Mouse (Mus musculus) CH12.LX (cell line): ENCODE results near the gene Olfr1143. TPM values are rescaled to one million over a fixed set of nuclear protein-coding genes. Genes with fewer than 3 reads are reported as not detected.

Experiments used
- DNase-seq: peaks from one replicate; pipeline ENCODE4 v3.0.0-alpha.2; 2013; ENCODE audit errors: extremely low read depth
- H3K27ac ChIP-seq: 2 replicates; pipeline ENCODE4 v1.5.1; 2012; ENCODE audit warnings: low read depth, mild to moderate bottlenecking, control low read depth, moderate library complexity; ENCODE audit not compliant: insufficient read depth
- H3K27me3 ChIP-seq: replicated peaks from 2 replicates; pipeline ENCODE3; 2012; ENCODE audit warnings: inconsistent platforms
- H3K36me3 ChIP-seq, 2 experiments: replicated peaks in 1 of 2; 2 replicates each; pipeline versions ENCODE3 to v1.6.1; 2012; ENCODE audit warnings: inconsistent platforms in 1 of 2, low read length in 1 of 2, mild to moderate bottlenecking in 1 of 2, mixed read lengths in 1 of 2, moderate library complexity in 1 of 2; ENCODE audit not compliant: control insufficient read depth in 1 of 2, insufficient read depth in 1 of 2
- H3K4me1 ChIP-seq, 2 experiments: 2 replicates each; pipeline ENCODE4 v1.6.1; 2012; ENCODE audit warnings: inconsistent platforms in 1 of 2, moderate library complexity in 1 of 2; ENCODE audit not compliant: insufficient read depth in 2 of 2, control insufficient read depth in 1 of 2
- H3K4me2 ChIP-seq: 2 replicates; pipeline ENCODE4 v1.6.1; 2012; ENCODE audit warnings: low read depth, mild to moderate bottlenecking, control low read depth; ENCODE audit not compliant: poor library complexity, insufficient read depth, severe bottlenecking
- H3K4me3 ChIP-seq, 3 experiments: fragments of 150-350 bp in 1 of 3; sonication (generic) in 1 of 3; replicated peaks in 1 of 3; 2 replicates each; pipeline versions ENCODE3 to v1.5.1; 2011 to 2012; ENCODE audit warnings: low read depth in 2 of 3, low read length in 2 of 3, mild to moderate bottlenecking in 2 of 3, moderate library complexity in 2 of 3, control low read depth in 1 of 3, improper control_type of control experiment in 1 of 3, inconsistent platforms in 1 of 3, mixed read lengths in 1 of 3; ENCODE audit not compliant: poor library complexity in 1 of 3
- H3K79me2 ChIP-seq: replicated peaks from 2 replicates; pipeline ENCODE4 v1.6.1; 2012; ENCODE audit warnings: mild to moderate bottlenecking, moderate library complexity; ENCODE audit not compliant: control insufficient read depth, poor library complexity, insufficient read depth, severe bottlenecking; ENCODE audit errors: extremely low read depth
- H3K9ac ChIP-seq: 2 replicates; pipeline ENCODE4 v1.6.1; 2012; ENCODE audit warnings: low read depth, mild to moderate bottlenecking, control low read depth, moderate library complexity; ENCODE audit not compliant: insufficient read depth
- H3K9me3 ChIP-seq: replicated peaks from 2 replicates; pipeline ENCODE3; 2012; ENCODE audit warnings: low read length, inconsistent platforms, mixed read lengths
- BHLHE40 ChIP-seq: IDR thresholded peaks from 2 replicates; pipeline ENCODE4 v1.6.1; 2011; ENCODE audit warnings: mild to moderate bottlenecking, low read depth, low read length, improper control_type of control experiment
- CHD2 ChIP-seq: IDR thresholded peaks from 2 replicates; pipeline ENCODE4 v1.6.1; 2011; ENCODE audit warnings: low read length, improper control_type of control experiment
- CTCF ChIP-seq, 2 experiments: IDR thresholded peaks in 1 of 2; conservative IDR thresholded peaks in 1 of 2; 2 replicates each; pipeline ENCODE4 v1.5.1; 2011 to 2012; ENCODE audit warnings: low read depth in 2 of 2, low read length in 2 of 2, improper control_type of control experiment in 1 of 2, inconsistent platforms in 1 of 2, mild to moderate bottlenecking in 1 of 2, moderate library complexity in 1 of 2
- E2F4 ChIP-seq: IDR thresholded peaks from 2 replicates; pipeline ENCODE4 v1.6.1; 2011; ENCODE audit warnings: low read depth, low read length, improper control_type of control experiment; ENCODE audit not compliant: insufficient replicate concordance
- ELF1 ChIP-seq: IDR thresholded peaks from 2 replicates; pipeline ENCODE4 v1.6.1; 2014; ENCODE audit warnings: low read depth, mild to moderate bottlenecking, inconsistent platforms, low read length, improper control_type of control experiment
- EP300 ChIP-seq: IDR thresholded peaks from 2 replicates; pipeline ENCODE4 v1.6.1; 2011; ENCODE audit warnings: low read length, improper control_type of control experiment
- ETS1 ChIP-seq: conservative IDR thresholded peaks from 2 replicates; pipeline ENCODE4 v1.6.1; 2012; ENCODE audit warnings: low read depth, mild to moderate bottlenecking, inconsistent platforms, low read length, improper control_type of control experiment, moderate library complexity
- HCFC1 ChIP-seq: IDR thresholded peaks from 2 replicates; pipeline ENCODE4 v1.6.1; 2012; ENCODE audit warnings: low read depth, mild to moderate bottlenecking, inconsistent platforms, low read length, improper control_type of control experiment
- IRF4 ChIP-seq: IDR thresholded peaks from 2 replicates; pipeline ENCODE4 v1.6.1; 2014; ENCODE audit warnings: low read depth, mild to moderate bottlenecking, inconsistent platforms, low read length, improper control_type of control experiment
- JUND ChIP-seq: conservative IDR thresholded peaks from 2 replicates; pipeline ENCODE4 v1.6.1; 2011; ENCODE audit warnings: low read depth, low read length, improper control_type of control experiment
- KAT2A ChIP-seq: IDR thresholded peaks from 2 replicates; pipeline ENCODE4 v1.6.1; 2012; ENCODE audit warnings: low read length, improper control_type of control experiment, inconsistent platforms; ENCODE audit not compliant: insufficient replicate concordance
- MAFK ChIP-seq: IDR thresholded peaks from 2 replicates; pipeline ENCODE4 v1.6.1; 2011; ENCODE audit warnings: low read length, improper control_type of control experiment; ENCODE audit not compliant: insufficient replicate concordance
- MAX ChIP-seq: IDR thresholded peaks from 2 replicates; pipeline ENCODE4 v1.6.1; 2011; ENCODE audit warnings: low read length, improper control_type of control experiment
- MAZ ChIP-seq: IDR thresholded peaks from 2 replicates; pipeline ENCODE4 v1.6.1; 2012; ENCODE audit warnings: low read depth, mild to moderate bottlenecking, inconsistent platforms, low read length, improper control_type of control experiment, moderate library complexity
- MXI1 ChIP-seq: IDR thresholded peaks from 2 replicates; pipeline ENCODE4 v1.6.1; 2011; ENCODE audit warnings: mild to moderate bottlenecking, low read depth, low read length, improper control_type of control experiment
- NELFE ChIP-seq: IDR thresholded peaks from 2 replicates; pipeline ENCODE4 v1.6.1; 2011; ENCODE audit warnings: low read depth, low read length, improper control_type of control experiment
- NRF1 ChIP-seq: IDR thresholded peaks from 2 replicates; pipeline ENCODE4 v1.6.1; 2014; ENCODE audit warnings: low read depth, mild to moderate bottlenecking, inconsistent platforms, low read length, improper control_type of control experiment, moderate library complexity
- PAX5 ChIP-seq: IDR thresholded peaks from 2 replicates; pipeline ENCODE4 v1.6.1; 2012; ENCODE audit warnings: low read length, inconsistent platforms, mixed read lengths
- RAD21 ChIP-seq: IDR thresholded peaks from 2 replicates; pipeline ENCODE4 v1.6.1; 2011; ENCODE audit warnings: low read depth, mild to moderate bottlenecking, low read length, improper control_type of control experiment, moderate library complexity
- RCOR1 ChIP-seq: conservative IDR thresholded peaks from 2 replicates; pipeline ENCODE4 v1.6.1; 2012; ENCODE audit warnings: low read depth, mild to moderate bottlenecking, inconsistent platforms, low read length, improper control_type of control experiment
- SMC3 ChIP-seq: IDR thresholded peaks from 2 replicates; pipeline ENCODE4 v1.6.1; 2011; ENCODE audit warnings: low read depth, low read length, improper control_type of control experiment
- ZC3H11A ChIP-seq: IDR thresholded peaks from 2 replicates; pipeline ENCODE4 v1.6.1; 2012; ENCODE audit warnings: low read depth, mild to moderate bottlenecking, inconsistent platforms, low read length, improper control_type of control experiment
- ZMIZ1 ChIP-seq: IDR thresholded peaks from 2 replicates; pipeline ENCODE4 v1.6.1; 2012; ENCODE audit warnings: low read depth, mild to moderate bottlenecking, inconsistent platforms, low read length, improper control_type of control experiment
- ZNF384 ChIP-seq: IDR thresholded peaks from 2 replicates; pipeline ENCODE4 v1.6.1; 2012; ENCODE audit warnings: low read depth, low read length, improper control_type of control experiment, inconsistent platforms
- dilution Hi-C: fragments of 300-500 bp; cut with MboI; formaldehyde crosslinking; loops from 2 replicates; pipeline ENCODE4 v1.14.3; 2020; ENCODE audit warnings: low sequenced_read_pairs; ENCODE audit not compliant: extremely low pct_unique_long_range_greater_than_20kb, extremely low pct_ligation_motif_present
- in situ Hi-C: fragments of 300-500 bp; cut with MboI; formaldehyde crosslinking; loops from 3 replicates; pipeline ENCODE4 v1.14.3; 2019; ENCODE audit warnings: low sequenced_read_pairs, low pct_ligation_motif_present, low pct_unique_long_range_greater_than_20kb, mixed read lengths
- polyA plus RNA-seq: library from polyadenylated mRNA; unstranded; fragments of >175 nt; gene quantifications from 2 replicates; pipeline ENCODE4 v1.2.1, GENCODE M21; 2012; ENCODE audit warnings: low read depth; ENCODE audit not compliant: insufficient read length
- total RNA-seq, 2 experiments: library from RNA; depleted of rRNA; stranded (reverse); fragments of 300-350 nt in 1 of 2; fragments of >200 nt in 1 of 2; gene quantifications; 2 replicates each; pipeline ENCODE4 v1.2.3; 2012 to 2014

The Olfr1143 gene
- total and polyA plus RNA-seq, 3 experiments = not detected

DNA sequence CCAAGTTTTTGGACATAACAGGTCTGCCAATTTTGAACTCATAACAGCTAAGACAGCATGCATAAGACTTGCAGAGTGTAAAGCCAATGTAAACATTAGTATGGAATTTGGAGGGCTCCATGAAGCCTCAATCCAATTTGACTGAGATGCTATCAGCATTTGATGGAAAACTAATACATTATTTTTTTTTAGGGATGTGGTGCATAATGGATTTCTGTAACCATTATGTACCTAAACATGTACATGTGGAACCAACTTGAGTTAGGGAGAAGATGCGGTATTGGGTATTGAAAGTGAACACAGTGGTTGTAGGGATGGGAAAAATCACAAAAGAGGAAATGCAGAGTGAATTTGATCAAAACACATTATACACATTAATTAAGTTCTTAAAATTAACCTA is 29.8 kb downstream of the Olfr1143 start, which contains the start of gene Olfr1148:
TSS of gene Olfr1148 (plus strand) at position 301 of the 400 bp plus-strand sequence.
- Histone ChIP-seq H3K27ac (no peak within 1 kb of the TSS), H3K36me3 (no peaks in the 10 kb centered on the region), H3K27me3 (no peaks in the 10 kb centered on the region), H3K9me3 (peaks cover 2% of the 10 kb centered on the region), H3K4me3 (no peak within 1 kb of the TSS), H3K9ac (no peak within 1 kb of the TSS), H3K79me2 (no peaks in the 10 kb centered on the region), H3K4me2 (no peak within 1 kb of the TSS), H3K4me1 (no peaks in the 10 kb centered on the region)
- DNase-seq = no peak
- TF ChIP-seq MAX (no peak), ZNF384 (no peak), MAFK (no peak), NELFE (no peak), RCOR1 (no peak), RAD21 (no peak), BHLHE40 (no peak), ELF1 (no peak), MXI1 (no peak), ETS1 (no peak), NRF1 (no peak), E2F4 (no peak), HCFC1 (no peak), CHD2 (no peak), IRF4 (no peak), PAX5 (no peak), MAZ (no peak), ZMIZ1 (no peak)
- in situ Hi-C loops = no loop called here
- dilution Hi-C loops = no loop called here

DNA sequence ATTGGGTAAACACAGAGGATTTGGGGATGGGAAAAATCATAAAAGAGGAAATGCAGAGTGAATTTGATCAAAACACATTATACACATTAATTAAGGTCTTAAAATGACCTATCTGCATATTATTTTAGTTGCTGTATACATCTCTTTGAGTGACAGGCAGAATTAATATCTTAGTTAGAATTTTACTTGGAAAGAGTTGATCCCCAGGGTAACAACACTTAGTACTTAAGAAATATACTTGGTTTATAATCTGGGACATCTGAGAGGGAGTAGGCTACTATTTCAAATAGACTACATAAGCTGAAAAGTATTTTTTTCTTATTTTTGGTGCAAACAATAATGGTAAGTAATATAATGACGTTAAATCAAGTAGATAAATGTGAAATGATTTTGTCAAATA is 43.3 kb downstream of the Olfr1143 start, which contains the start of gene Olfr1150-ps1:
TSS of gene Olfr1150-ps1 (plus strand) at position 301 of the 400 bp plus-strand sequence.
- Histone ChIP-seq H3K4me3 (no peak within 1 kb of the TSS), H3K4me2 (no peak within 1 kb of the TSS), H3K27me3 (no peaks in the 10 kb centered on the region), H3K4me1 (no peaks in the 10 kb centered on the region), H3K36me3 (no peaks in the 10 kb centered on the region), H3K9me3 (peaks cover 4% of the 10 kb centered on the region), H3K79me2 (no peaks in the 10 kb centered on the region), H3K27ac (no peak within 1 kb of the TSS), H3K9ac (no peak within 1 kb of the TSS)
- no peak for DNase-seq
- in situ Hi-C loops (no loop called here), dilution Hi-C loops (no loop called here)
- TF ChIP-seq RCOR1 = no peak
- TF ChIP-seq NELFE = no peak
- TF ChIP-seq ETS1 = no peak
- TF ChIP-seq SMC3 = no peak
- TF ChIP-seq MAFK = no peak
- no peak for TF ChIP-seq ZC3H11A
- TF ChIP-seq EP300 = no peak
- no peak for TF ChIP-seq CTCF (conservative IDR thresholded peaks at IDR 0.05 in 1 of 2, IDR thresholded peaks at IDR 0.05 in 1 of 2; ENCODE audit: low read depth in 2 of 2, low read length in 2 of 2)
- no peak for TF ChIP-seq CHD2
- TF ChIP-seq JUND = no peak
- TF ChIP-seq ELF1 = no peak
- no peak for TF ChIP-seq KAT2A
- no peak for TF ChIP-seq BHLHE40
- no peak for TF ChIP-seq IRF4
- TF ChIP-seq NRF1 = no peak
- no peak for TF ChIP-seq RAD21
- no peak for TF ChIP-seq MAX
